Mouse (Mus musculus): ENCODE results near the gene Gm813. TPM values are rescaled to one million over a fixed set of nuclear protein-coding genes. Genes with fewer than 3 reads are reported as not detected.

Gene Gm813
- polyA plus RNA-seq (2017; shearing (Covaris generic)), result not detected

DNA sequence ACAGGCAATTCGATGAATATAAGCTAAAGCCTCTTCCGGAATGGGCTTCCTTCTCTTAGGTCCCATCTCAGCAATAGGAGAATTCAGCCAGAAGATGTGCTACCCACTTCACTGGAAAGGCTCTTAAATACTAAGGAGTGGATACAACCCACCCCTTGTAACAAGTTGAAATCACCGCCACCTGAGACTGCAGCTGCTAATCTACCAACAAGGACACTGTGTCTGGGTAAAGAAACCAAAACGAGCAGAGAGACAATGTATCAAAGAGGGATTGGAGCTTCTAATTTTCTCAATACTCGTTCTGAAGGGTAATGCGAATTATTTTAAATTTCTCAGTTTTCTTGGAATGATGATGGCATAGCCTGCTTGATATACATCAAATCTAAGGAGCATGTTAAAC is at the start of gene Gm813:
Gene Gm813 (minus strand): TSS at position 101 of the 400 bp plus-strand sequence.

GRCm38 (mm10) chr16:58638689-58639175 is 22.0 kb upstream of the Gm813 start, which contains the start of gene E330017A01Rik:
E330017A01Rik (minus strand) TSS chr16:58638739.

Other genes with a start within 250 kb of the Gm813 start
- 0.09 TPM for gene Dcbld2, start 208.5 kb downstream of the Gm813 start, polyA plus RNA-seq (2017; shearing (Covaris generic))
- gene St3gal6, start 92.7 kb downstream of the Gm813 start, polyA plus RNA-seq (2017; shearing (Covaris generic)), result 10.0 TPM
- not detected for gene E330017A01Rik, start 21.8 kb upstream of the Gm813 start, polyA plus RNA-seq (2017; shearing (Covaris generic))
- gene Cpox, start 53.3 kb upstream of the Gm813 start, polyA plus RNA-seq (2017; shearing (Covaris generic)), result 21.6 TPM
- gene Gpr15, start 102.1 kb upstream of the Gm813 start, polyA plus RNA-seq (2017; shearing (Covaris generic)), result 16.7 TPM
- 115 TPM for gene Cldnd1, start 110.9 kb upstream of the Gm813 start, polyA plus RNA-seq (2017; shearing (Covaris generic))
- 0.16 TPM for gene Olfr172, start 146.2 kb upstream of the Gm813 start, polyA plus RNA-seq (2017; shearing (Covaris generic))
- 1.5 TPM for gene Olfr173, start 183.3 kb upstream of the Gm813 start, polyA plus RNA-seq (2017; shearing (Covaris generic))
- not detected for gene Olfr175-ps1, start 209.8 kb upstream of the Gm813 start, polyA plus RNA-seq (2017; shearing (Covaris generic))

All from CD4-positive, CD25-positive, alpha-beta regulatory T cell, adult 9 weeks (primary cell).